Mouse (Mus musculus) erythroblast, embryonic 14.5 days (primary cell): Measurements from ENCODE around the gene Lrit2.

ENCODE experiments used
- GATA1 ChIP-seq: IDR thresholded peaks from 2 replicates; pipeline ENCODE4 v1.6.1; 2012; ENCODE audit warnings: low read length, inconsistent platforms, mixed read lengths
- TAL1 ChIP-seq: IDR thresholded peaks from 3 replicates; pipeline ENCODE4 v1.6.1; 2012; ENCODE audit warnings: low read length, inconsistent platforms, mixed read lengths

GRCm38 (mm10) chr14:37105846-37106245 is 38.1 kb downstream of the Lrit2 start:
- TF ChIP-seq GATA1 (no peak), TAL1 (no peak)
